Mouse (Mus musculus) heart, embryonic 13.5 days (tissue): Measurements from ENCODE around the gene Dnttip2. TPM values are rescaled to one million over a fixed set of nuclear protein-coding genes. Genes with fewer than 3 reads are reported as not detected.

Experiments
- ATAC-seq: fragments of 200-750 bp; cut with Nextera tagmentation; 2 replicates; pipeline ENCODE4 v1.8.0; 2017; ENCODE audit warnings: moderate TSS enrichment; ENCODE audit not compliant: insufficient number of reproducible peaks, low FRiP score, low TSS enrichment; ENCODE audit errors: extremely low read depth
- H3K27ac ChIP-seq: fragments of 300-500 bp; sonication (generic); replicated peaks from 2 replicates; pipeline ENCODE4 v1.5.1; 2015; ENCODE audit warnings: moderate library complexity, mild to moderate bottlenecking, inconsistent platforms
- H3K27me3 ChIP-seq: fragments of 300-500 bp; sonication (generic); replicated peaks from 2 replicates; pipeline ENCODE4 v1.6.1; 2015; ENCODE audit warnings: mild to moderate bottlenecking, inconsistent platforms
- H3K36me3 ChIP-seq: fragments of 300-500 bp; sonication (generic); 2 replicates; pipeline ENCODE4 v1.6.1; 2015; ENCODE audit warnings: mild to moderate bottlenecking, inconsistent platforms
- H3K4me1 ChIP-seq: fragments of 300-500 bp; sonication (generic); 2 replicates; pipeline ENCODE4 v1.6.1; 2015; ENCODE audit warnings: inconsistent platforms
- H3K4me2 ChIP-seq: fragments of 300-500 bp; sonication (generic); 2 replicates; pipeline ENCODE4 v1.6.1; 2015; ENCODE audit warnings: inconsistent platforms, mild to moderate bottlenecking, moderate library complexity
- H3K4me3 ChIP-seq: fragments of 300-500 bp; sonication (generic); 2 replicates; pipeline ENCODE4 v1.5.1; 2015; ENCODE audit warnings: moderate library complexity, mild to moderate bottlenecking, inconsistent platforms
- H3K9ac ChIP-seq: fragments of 300-500 bp; sonication (generic); 2 replicates; pipeline ENCODE4 v1.6.1; 2015; ENCODE audit warnings: inconsistent platforms, mild to moderate bottlenecking, moderate library complexity
- H3K9me3 ChIP-seq: fragments of 300-500 bp; sonication (generic); 2 replicates; pipeline ENCODE4 v1.6.1; 2016; ENCODE audit warnings: inconsistent platforms
- WGBS: fragments of 180-500 bp; shearing (Covaris S2); methylation state at CpG from one replicate; pipeline ENCODE4 v1.1.7; 2015; ENCODE audit warnings: mixed read lengths; 5-methylcytosine and 5-hydroxymethylcytosine counted together
- polyA plus RNA-seq: library from polyadenylated mRNA; unstranded; fragments of >200 nt; fragmentation: Nextera tagmentation; extraction: Ambion mirVana; gene quantifications from 2 replicates; pipeline ENCODE4 v1.2.1, GENCODE M21; 2015

Dnttip2 gene
- polyA plus RNA-seq, 1 experiment from 2014 or later, result 45.0 TPM

DNA sequence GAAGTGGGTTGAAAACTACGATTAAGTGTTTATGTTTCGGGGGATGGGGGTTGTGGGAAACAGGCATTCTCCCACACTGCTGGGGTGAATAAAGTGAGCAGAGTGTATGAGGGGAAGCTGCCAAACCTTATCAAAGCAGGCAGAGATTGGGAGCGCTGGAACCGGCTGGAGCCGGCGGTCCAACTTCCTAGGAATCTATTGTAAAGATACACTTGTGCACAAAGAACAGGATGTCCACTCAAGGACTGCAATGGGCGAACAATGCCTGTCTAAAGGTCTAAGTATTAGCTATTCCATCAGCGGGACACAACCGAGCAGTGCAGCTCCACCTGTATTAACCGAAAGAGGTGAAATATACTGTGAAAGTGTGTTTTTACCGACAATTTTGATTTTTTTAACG lies 17.6 kb downstream of the Dnttip2 start:
- Histone ChIP-seq H3K9ac (peak overlapping the region; percentile 94), H3K4me3 (peak overlapping the region; percentile 90), H3K4me2 (peak overlapping the region; percentile 79), H3K9me3 (no peaks in the 10 kb centered on the region), H3K36me3 (no peaks in the 10 kb centered on the region), H3K27ac (peak overlapping the region; percentile 94), H3K27me3 (no peaks in the 10 kb centered on the region; the same call in 1 of the 2 replicates), H3K4me1 (peaks cover 34% of the 10 kb centered on the region)
- ATAC-seq, result no peak
- WGBS, result 30% methylated on average over 12 of the region's 12 CpGs

DNA sequence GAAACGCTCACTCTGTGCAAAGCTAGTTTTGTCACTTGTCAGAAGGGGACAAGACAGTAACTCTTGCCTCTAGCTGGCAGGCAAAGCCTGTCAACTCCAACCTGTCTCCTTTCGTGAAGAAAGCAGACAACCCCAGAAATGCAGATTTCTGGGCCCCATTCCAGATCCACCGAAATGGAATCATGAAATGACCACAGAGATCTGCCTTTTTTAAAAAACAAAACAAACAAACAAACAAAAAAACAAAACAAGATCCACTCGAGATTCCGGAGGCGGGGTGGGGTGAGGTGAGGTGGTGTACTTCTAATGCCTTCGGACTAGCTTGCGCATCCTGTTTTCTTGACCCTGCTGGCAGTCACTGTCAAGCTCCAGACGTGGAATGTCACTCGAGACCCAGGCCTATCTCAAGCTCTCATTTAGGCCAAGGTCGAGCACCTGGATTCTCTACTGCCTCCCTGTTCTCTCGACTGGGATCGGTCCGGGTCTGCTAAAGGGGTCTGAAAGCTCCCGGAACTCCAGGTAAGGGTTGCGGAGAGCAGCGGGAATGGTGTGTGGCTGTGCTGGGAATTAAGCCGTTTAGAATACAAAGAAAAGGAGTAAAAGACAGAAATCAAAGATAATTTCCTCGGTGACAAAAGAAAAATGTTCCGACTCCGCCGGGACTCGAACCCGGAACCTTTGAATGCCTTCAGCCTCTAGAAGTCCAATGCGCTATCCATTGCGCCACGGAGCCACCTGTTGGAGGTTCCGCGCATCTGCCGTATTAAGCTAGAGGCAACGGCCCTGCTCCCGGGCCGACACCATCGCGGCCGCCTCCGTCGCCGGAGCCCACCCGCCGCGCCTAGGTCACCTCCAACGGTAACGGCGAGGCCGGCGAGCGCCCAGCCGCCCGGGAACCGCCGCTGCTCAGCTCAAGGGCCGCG lies 18.4 kb downstream of the Dnttip2 start:
- H3K9me3 ChIP-seq, result no peaks in the 10 kb centered on the region
- ATAC-seq, result peak; percentile 74
- H3K36me3 ChIP-seq, result no peaks in the 10 kb centered on the region
- whole genome bisulfite sequencing, result 6% methylated on average over 53 of the region's 54 CpGs
- peak overlapping the region; percentile 94 for H3K27ac ChIP-seq
- H3K4me1 ChIP-seq, result peaks cover 34% of the 10 kb centered on the region
- peak overlapping the region; percentile 79 for H3K4me2 ChIP-seq
- H3K9ac ChIP-seq, result peak overlapping the region; percentile 94
- H3K4me3 ChIP-seq, result peak overlapping the region; percentile 90
- H3K27me3 ChIP-seq, result peaks cover 3% of the 10 kb centered on the region; the same call in 1 of the 2 replicates

DNA sequence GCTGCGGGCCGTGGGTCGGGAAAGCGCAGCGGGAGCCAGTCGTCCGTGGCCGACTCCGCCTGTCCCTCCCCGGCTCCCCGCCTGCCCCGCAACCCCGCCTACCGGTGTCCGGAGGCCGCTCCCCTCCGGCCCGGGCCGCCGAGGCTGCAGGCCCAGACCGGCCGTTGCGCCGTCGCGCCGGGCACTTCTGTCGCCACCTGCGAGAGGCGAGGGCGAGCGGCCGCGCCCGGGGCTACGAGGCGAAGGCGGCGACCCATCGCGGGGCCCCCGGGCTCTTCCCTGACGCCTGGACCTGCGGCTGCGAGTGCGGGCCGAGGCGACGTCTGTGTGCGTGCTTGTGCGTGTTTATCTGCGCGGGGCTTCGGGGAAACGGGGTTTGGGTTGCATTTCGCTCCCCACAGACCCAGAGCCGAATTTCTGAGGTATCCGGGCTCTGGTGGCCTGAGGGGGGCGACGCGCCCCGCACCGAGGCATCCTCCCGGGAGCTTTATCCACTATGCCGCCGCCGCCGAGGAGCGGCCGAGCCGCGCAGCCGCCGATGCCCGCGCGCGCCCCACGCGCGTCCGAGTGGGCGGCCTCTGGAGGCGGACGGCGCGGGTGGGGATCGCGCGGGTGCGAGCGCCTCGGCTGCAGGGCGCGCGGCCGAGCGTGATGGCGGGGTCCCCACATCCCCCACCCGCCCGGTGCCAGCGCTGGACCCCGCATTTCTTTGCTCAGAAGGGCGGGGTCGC lies 19.2 kb downstream of the Dnttip2 start:
- peak overlapping the region; percentile 94 for H3K27ac ChIP-seq
- H3K9ac ChIP-seq, result peak overlapping the region; percentile 94
- peak overlapping the region; percentile 79 for H3K4me2 ChIP-seq
- 0% methylated on average over 98 of the region's 105 CpGs for WGBS
- peaks cover 34% of the 10 kb centered on the region for H3K4me1 ChIP-seq
- peaks cover 7% of the 10 kb centered on the region; the same call in 1 of the 2 replicates for H3K27me3 ChIP-seq
- no peaks in the 10 kb centered on the region for H3K9me3 ChIP-seq
- H3K4me3 ChIP-seq, result peak overlapping the region; percentile 90
- no peaks in the 10 kb centered on the region for H3K36me3 ChIP-seq
- peak; percentile 82 for ATAC-seq

DNA sequence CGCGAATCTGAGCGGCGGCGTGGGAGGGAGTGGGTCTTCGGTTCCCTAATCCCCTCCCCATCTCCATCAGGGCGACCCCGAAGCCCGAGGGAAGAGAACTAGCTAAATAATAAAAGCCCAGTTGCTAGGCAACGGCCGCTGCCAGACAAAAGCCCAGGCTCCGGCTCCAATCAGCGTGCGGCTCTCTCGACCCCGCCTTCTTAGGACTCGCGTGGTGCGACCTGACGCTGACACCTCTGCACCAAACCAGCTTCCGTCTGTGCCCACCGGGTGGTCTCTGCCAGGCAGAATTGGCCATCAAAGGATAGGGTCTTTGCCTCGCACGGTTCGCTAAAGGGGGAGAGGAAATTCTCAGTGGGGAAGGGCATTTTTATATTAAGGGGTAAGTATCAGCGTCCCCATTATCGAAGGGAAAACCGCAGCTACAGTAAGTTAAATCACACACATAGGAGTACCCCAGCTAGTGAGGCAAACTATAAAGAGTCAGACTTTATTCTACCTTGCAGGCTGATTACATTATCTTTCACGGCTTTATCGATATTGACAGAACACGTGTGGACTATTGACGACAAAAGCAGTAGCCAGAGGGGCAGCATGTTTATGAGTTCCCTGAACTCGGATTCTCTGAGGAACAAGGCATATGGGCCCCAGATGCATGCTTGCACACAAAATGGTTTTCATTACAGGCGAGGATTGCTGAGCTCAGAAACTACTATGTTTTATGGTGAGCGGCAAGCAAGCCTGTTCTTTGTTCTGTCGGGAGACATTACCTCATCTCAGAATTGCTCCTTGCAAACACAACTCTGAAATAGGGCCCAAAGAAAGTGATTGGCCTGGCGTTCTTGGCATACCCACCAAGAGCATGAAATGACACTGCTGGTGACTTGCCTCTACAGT lies 20.0 kb downstream of the Dnttip2 start, which contains the start of gene Bcar3:
Gene Bcar3, plus strand, starts transcription at position 183 of the 897 bp plus-strand sequence.
- peaks cover 34% of the 10 kb centered on the region for H3K4me1 ChIP-seq
- peak within 1 kb of the TSS; percentile 90 for H3K4me3 ChIP-seq
- H3K27ac ChIP-seq, result peak within 1 kb of the TSS; percentile 94
- peak; percentile 53; the same call in 1 of the 2 replicates for ATAC-seq
- no peaks in the 10 kb centered on the region for H3K9me3 ChIP-seq
- no peaks in the 10 kb centered on the region for H3K36me3 ChIP-seq
- WGBS, result 7% methylated on average over 37 of the region's 37 CpGs
- peaks cover 14% of the 10 kb centered on the region; the same call in 1 of the 2 replicates for H3K27me3 ChIP-seq
- H3K9ac ChIP-seq, result peak within 1 kb of the TSS; percentile 94
- peak within 1 kb of the TSS; percentile 79 for H3K4me2 ChIP-seq

DNA sequence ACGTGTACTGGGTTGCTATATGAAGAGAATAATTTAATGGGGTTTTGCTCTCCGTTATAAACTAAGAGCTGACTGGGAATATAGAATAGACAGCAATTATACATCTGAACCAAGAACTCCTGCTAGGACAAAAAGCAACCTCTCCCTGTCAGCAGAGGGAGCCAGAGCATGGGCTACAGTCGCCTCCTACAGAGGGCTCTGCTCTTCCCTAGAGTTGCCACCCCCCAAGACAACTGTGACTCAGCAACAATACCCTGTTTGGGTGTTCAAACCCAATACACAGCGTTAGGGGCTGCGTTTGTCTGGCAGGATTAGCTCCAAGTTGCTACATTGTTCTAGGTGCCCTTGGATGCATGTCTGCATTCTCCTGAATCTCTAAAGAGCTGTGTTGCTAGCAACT lies 21.3 kb downstream of the Dnttip2 start:
- Histone ChIP-seq H3K4me3 (no peak overlapping the region), H3K4me2 (no peak overlapping the region), H3K9ac (no peak overlapping the region), H3K27ac (no peak overlapping the region), H3K27me3 (peaks cover 27% of the 10 kb centered on the region), H3K9me3 (no peaks in the 10 kb centered on the region), H3K36me3 (no peaks in the 10 kb centered on the region), H3K4me1 (peaks cover 33% of the 10 kb centered on the region)
- WGBS, result 14% methylated on average over 5 of the region's 5 CpGs
- ATAC-seq, result no peak

DNA sequence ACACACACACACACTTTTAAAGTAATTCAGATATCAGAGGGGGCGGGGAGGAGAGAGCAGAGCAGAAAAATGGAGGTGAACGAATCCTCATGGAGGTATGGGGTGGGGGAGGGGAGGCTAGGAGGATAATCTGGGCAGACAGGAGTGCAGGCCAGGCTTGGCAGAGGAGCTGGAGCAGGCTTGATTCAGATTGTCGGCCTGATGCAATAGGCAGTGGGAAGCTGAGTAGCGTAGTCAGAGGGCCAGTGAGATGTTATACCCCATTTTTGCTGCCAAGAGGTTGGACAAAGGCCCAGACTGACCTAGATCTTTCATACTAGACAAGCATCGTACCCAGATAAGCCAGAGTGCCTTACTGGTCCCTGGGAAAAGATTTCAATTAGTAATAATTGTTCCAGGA lies 22.8 kb downstream of the Dnttip2 start:
- Histone ChIP-seq H3K27ac (no peak overlapping the region), H3K9ac (no peak overlapping the region), H3K9me3 (no peaks in the 10 kb centered on the region), H3K4me3 (no peak overlapping the region), H3K4me2 (no peak overlapping the region), H3K36me3 (no peaks in the 10 kb centered on the region), H3K27me3 (peaks cover 36% of the 10 kb centered on the region), H3K4me1 (peaks cover 31% of the 10 kb centered on the region)
- no peak for ATAC-seq
- 57% methylated on average over 5 of the region's 5 CpGs for WGBS

DNA sequence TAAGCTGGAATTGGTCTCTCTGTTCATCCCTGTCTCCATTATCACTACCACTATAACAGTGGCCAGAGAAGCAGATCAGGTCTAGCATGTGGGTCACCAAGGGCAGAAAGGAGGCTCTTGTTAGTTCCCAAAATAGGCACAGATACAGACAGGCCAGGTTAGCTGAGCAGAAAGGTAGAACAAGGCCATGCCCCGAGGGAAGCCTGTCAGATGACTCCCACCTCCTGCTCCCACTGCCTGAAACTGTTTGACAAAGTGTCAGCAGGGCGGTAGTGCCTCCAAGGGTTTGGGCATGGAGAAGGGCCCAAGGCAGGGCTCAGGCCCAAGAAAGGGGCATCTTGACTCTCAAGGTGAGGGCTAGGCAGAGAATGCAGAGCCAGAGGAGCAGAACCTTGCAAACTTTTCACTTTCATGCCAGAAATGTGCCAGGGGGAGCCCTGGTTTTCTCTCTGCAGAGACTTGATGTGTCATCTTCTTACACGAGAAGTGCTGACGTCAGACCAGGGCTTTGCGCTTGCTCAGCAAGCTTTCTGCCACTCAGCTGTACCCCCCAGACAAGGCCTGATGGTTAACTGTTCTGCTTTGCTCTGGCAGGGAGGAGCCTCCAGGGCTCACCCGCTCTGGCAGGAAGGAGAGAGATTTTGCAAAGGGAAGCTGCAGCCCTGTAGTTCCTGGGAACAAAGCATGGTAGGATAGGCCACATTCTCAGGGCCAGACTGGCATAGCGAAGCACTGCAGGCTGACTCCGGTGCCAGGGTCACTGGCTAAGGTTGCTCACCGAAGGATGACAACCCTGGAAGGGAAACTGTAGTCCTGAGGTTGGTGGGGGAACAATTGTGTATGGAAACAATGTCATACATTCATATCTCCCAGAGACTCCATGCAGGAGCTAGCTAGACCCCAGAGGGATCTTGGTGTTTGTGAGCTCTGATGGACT lies 27.1 kb downstream of the Dnttip2 start:
- Histone ChIP-seq H3K27me3 (peaks cover 61% of the 10 kb centered on the region), H3K4me3 (no peak overlapping the region), H3K9me3 (no peaks in the 10 kb centered on the region), H3K27ac (peak overlapping the region; percentile 45; the same call in 1 of the 2 replicates), H3K4me1 (peaks cover 18% of the 10 kb centered on the region), H3K4me2 (no peak overlapping the region), H3K36me3 (no peaks in the 10 kb centered on the region), H3K9ac (peak overlapping the region; percentile 13)
- ATAC-seq, result no peak
- WGBS, result 50% methylated on average over 9 of the region's 9 CpGs

DNA sequence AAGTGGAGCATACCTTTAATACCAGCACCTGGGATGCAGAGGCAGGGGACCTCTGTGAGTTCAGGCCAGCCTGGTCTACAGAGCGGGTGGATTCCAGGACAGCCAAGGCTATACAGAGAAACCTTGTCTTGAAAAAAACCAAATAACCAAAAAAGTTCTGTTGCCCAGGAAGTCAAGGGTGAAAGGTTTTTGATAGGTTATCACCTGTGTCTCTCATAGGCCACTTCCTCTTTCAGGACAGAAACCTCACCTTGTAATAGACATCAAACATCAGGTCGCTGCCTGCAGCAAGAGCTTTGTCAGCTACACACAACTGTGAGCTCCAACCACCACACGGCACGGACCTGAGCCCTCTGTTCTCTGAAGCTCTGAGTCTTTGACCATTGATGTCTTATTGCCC lies 30.4 kb downstream of the Dnttip2 start:
- no peak for ATAC-seq
- Histone ChIP-seq H3K4me1 (peaks cover 18% of the 10 kb centered on the region), H3K27me3 (peaks cover 74% of the 10 kb centered on the region), H3K9ac (no peak overlapping the region), H3K4me2 (no peak overlapping the region), H3K27ac (no peak overlapping the region), H3K4me3 (no peak overlapping the region), H3K9me3 (no peaks in the 10 kb centered on the region), H3K36me3 (no peaks in the 10 kb centered on the region)
- WGBS, result 82% methylated on average over 4 of the region's 4 CpGs

DNA sequence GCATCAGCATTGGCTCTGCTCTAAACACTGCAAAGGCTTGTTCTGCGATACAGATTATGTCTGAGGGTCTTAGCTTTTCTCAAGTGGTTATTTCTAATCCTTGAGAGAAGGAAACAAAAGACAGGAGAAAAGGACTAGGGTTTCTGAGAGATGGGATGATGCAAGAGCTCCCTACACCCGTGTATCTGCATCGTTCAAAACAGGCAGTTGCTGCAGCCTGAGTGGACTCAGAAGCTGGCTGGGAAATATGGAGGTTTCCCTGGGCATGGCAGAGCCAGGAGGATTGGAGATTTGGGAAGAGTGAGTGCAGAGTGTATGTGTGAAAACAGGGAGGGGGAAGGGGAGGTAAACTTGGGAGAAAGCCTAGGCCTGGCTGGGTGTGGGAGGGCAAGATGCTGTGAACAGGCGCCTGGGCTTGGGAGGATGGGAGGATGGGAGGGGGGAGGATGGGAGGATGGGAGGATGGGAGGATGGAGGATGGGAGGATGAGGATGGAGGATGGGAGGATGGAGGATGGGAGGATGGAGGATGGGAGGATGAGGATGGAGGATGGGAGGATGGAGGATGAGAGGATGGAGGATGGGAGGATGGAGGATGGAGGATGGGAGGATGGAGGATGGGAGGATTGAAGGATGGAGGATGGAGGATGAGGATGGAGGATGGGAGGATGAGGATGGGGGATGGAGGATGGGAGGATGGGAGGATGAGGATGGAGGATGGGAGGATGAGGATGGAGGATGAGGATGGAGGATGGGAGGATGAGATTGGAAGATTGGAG lies 33.9 kb downstream of the Dnttip2 start:
- Histone ChIP-seq H3K27ac (no peak overlapping the region), H3K27me3 (peaks cover 78% of the 10 kb centered on the region), H3K9ac (no peak overlapping the region), H3K4me1 (peaks cover 5% of the 10 kb centered on the region; the same call in 1 of the 2 replicates), H3K9me3 (no peaks in the 10 kb centered on the region), H3K4me2 (no peak overlapping the region), H3K36me3 (no peaks in the 10 kb centered on the region), H3K4me3 (no peak overlapping the region)
- ATAC-seq, result no peak
- WGBS, result 54% methylated on average over 4 of the region's 4 CpGs
